Mouse (Mus musculus): ENCODE data around the gene Zmym4. TPM values are rescaled to one million over a fixed set of nuclear protein-coding genes. Genes with fewer than 3 reads are reported as not detected.

Zmym4 gene
- polyA plus RNA-seq, 1 experiment, result 17.1 TPM

GRCm38 (mm10) chr4:126927701-126928100, 40.2 kb downstream of the Zmym4 start:
- Histone ChIP-seq H3K27ac (ENCODE audit: control insufficient read depth, insufficient read depth, low read depth, low read length) (no peak overlapping the region), H3K27me3 (ENCODE audit: control insufficient read depth, insufficient read depth, low read length) (no peaks in the 10 kb centered on the region), H3K4me3 (ENCODE audit: control insufficient read depth, low read depth, low read length) (no peak overlapping the region), H3K4me1 (ENCODE audit: control insufficient read depth, insufficient read depth, low read length) (no peaks in the 10 kb centered on the region), H3K36me3 (ENCODE audit: control insufficient read depth, insufficient read depth, low read length) (peaks cover 2% of the 10 kb centered on the region)
- no peak for TF ChIP-seq POLR2A (IDR thresholded peaks at IDR 0.05; ENCODE audit: control insufficient read depth, low read depth, low read length)
- no peak for TF ChIP-seq CTCF (IDR thresholded peaks at IDR 0.05; ENCODE audit: control insufficient read depth, insufficient read depth, insufficient replicate concordance, low read depth, low read length)

DNA sequence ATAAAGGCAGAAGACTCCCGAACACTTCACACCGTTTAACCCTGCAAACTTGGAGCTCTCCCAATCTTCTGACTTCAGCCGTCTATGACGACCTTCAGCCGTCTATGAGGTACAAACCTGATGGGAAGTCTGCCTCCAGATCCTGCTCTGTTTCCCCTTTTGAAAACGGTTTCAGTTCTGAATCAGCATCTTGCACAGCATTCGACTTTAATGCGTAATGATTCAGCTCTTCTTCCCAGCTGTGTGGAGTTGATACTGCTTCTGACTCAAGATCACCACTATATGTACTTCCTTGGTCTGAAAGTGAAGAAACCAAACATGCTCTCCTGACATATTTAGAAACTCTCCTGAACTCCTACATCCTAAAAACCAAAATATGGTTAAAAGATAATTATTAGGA, 78.1 kb downstream of the Zmym4 start:
- no peaks in the 10 kb centered on the region for H3K27me3 ChIP-seq (ENCODE audit: control insufficient read depth, insufficient read depth, low read length)
- TF ChIP-seq POLR2A (IDR thresholded peaks at IDR 0.05; ENCODE audit: control insufficient read depth, low read depth, low read length), result no peak
- TF ChIP-seq CTCF (IDR thresholded peaks at IDR 0.05; ENCODE audit: control insufficient read depth, insufficient read depth, insufficient replicate concordance, low read depth, low read length), result no peak
- H3K36me3 ChIP-seq (ENCODE audit: control insufficient read depth, insufficient read depth, low read length), result no peaks in the 10 kb centered on the region; the same call in 1 of the 2 replicates

GRCm38 (mm10) chr4:126885953-126886352, 82.0 kb downstream of the Zmym4 start:
- Histone ChIP-seq H3K27me3 (ENCODE audit: control insufficient read depth, insufficient read depth, low read length) (no peaks in the 10 kb centered on the region), H3K4me3 (ENCODE audit: control insufficient read depth, low read depth, low read length) (no peak overlapping the region), H3K36me3 (ENCODE audit: control insufficient read depth, insufficient read depth, low read length) (no peaks in the 10 kb centered on the region; the same call in 1 of the 2 replicates), H3K27ac (ENCODE audit: control insufficient read depth, insufficient read depth, low read depth, low read length) (no peak overlapping the region), H3K4me1 (ENCODE audit: control insufficient read depth, insufficient read depth, low read length) (no peaks in the 10 kb centered on the region)
- TF ChIP-seq POLR2A (IDR thresholded peaks at IDR 0.05; ENCODE audit: control insufficient read depth, low read depth, low read length) (no peak), CTCF (IDR thresholded peaks at IDR 0.05; ENCODE audit: control insufficient read depth, insufficient read depth, insufficient replicate concordance, low read depth, low read length) (no peak)

More for the DNA sequence above, 78.1 kb downstream of the Zmym4 start:
- no peaks in the 10 kb centered on the region for H3K4me1 ChIP-seq (ENCODE audit: control insufficient read depth, insufficient read depth, low read length)
- H3K27ac ChIP-seq (ENCODE audit: control insufficient read depth, insufficient read depth, low read depth, low read length), result no peak overlapping the region
- no peak overlapping the region for H3K4me3 ChIP-seq (ENCODE audit: control insufficient read depth, low read depth, low read length)

GRCm38 (mm10) chr4:126883602-126884001, 84.3 kb downstream of the Zmym4 start:
- no peak overlapping the region for H3K27ac ChIP-seq (ENCODE audit: control insufficient read depth, insufficient read depth, low read depth, low read length)
- H3K36me3 ChIP-seq (ENCODE audit: control insufficient read depth, insufficient read depth, low read length), result no peaks in the 10 kb centered on the region; the same call in none of the 2 replicates
- TF ChIP-seq CTCF (IDR thresholded peaks at IDR 0.05; ENCODE audit: control insufficient read depth, insufficient read depth, insufficient replicate concordance, low read depth, low read length), result no peak
- TF ChIP-seq POLR2A (IDR thresholded peaks at IDR 0.05; ENCODE audit: control insufficient read depth, low read depth, low read length), result no peak
- H3K4me3 ChIP-seq (ENCODE audit: control insufficient read depth, low read depth, low read length), result no peak overlapping the region
- H3K4me1 ChIP-seq (ENCODE audit: control insufficient read depth, insufficient read depth, low read length), result no peaks in the 10 kb centered on the region
- no peaks in the 10 kb centered on the region for H3K27me3 ChIP-seq (ENCODE audit: control insufficient read depth, insufficient read depth, low read length)

DNA sequence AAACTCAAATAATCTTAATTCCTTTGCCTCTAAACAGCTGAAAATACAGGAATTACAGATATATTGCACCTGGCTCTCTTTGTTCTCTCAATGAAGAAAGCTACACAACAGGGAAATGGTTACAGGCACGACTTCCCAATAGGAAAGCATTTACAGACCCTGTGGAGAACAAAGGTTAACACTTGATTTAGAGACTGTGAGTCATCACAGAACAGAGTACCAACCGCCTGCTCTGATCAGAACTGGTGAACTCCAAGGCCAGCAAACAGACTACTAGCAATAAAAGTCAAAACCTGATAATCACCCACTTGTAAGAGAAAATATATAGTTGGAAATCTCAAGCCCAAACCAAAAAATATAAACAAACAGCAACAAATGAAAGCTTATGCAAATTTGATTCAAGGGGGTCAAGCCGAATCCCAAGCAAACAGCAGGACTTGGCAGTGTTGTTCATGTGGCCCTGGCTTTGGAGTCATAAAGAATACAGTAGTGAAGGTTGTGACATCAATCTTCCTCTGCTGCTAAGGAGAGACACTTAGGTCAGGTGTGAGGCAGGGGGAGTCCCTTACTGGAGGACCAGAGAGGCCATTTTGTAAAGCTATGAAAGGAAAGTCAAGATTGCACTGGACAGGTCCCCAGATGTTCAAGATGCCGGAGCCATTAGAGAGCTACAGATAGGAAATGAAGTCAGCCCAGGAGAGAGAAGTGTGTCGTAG, 88.2 kb downstream of the Zmym4 start:
- no peak for TF ChIP-seq CTCF (IDR thresholded peaks at IDR 0.05; ENCODE audit: control insufficient read depth, insufficient read depth, insufficient replicate concordance, low read depth, low read length)
- no peak for TF ChIP-seq POLR2A (IDR thresholded peaks at IDR 0.05; ENCODE audit: control insufficient read depth, low read depth, low read length)
- H3K27ac ChIP-seq (ENCODE audit: control insufficient read depth, insufficient read depth, low read depth, low read length), result no peak overlapping the region
- H3K4me3 ChIP-seq (ENCODE audit: control insufficient read depth, low read depth, low read length), result no peak overlapping the region
- no peaks in the 10 kb centered on the region; the same call in none of the 2 replicates for H3K36me3 ChIP-seq (ENCODE audit: control insufficient read depth, insufficient read depth, low read length)
- H3K27me3 ChIP-seq (ENCODE audit: control insufficient read depth, insufficient read depth, low read length), result no peaks in the 10 kb centered on the region
- H3K4me1 ChIP-seq (ENCODE audit: control insufficient read depth, insufficient read depth, low read length), result no peaks in the 10 kb centered on the region

GRCm38 (mm10) chr4:126872717-126873116, 95.2 kb downstream of the Zmym4 start:
- H3K36me3 ChIP-seq (ENCODE audit: control insufficient read depth, insufficient read depth, low read length), result no peaks in the 10 kb centered on the region; the same call in none of the 2 replicates
- TF ChIP-seq POLR2A (IDR thresholded peaks at IDR 0.05; ENCODE audit: control insufficient read depth, low read depth, low read length) (no peak), CTCF (IDR thresholded peaks at IDR 0.05; ENCODE audit: control insufficient read depth, insufficient read depth, insufficient replicate concordance, low read depth, low read length) (no peak)
- no peak overlapping the region for H3K4me3 ChIP-seq (ENCODE audit: control insufficient read depth, low read depth, low read length)

DNA sequence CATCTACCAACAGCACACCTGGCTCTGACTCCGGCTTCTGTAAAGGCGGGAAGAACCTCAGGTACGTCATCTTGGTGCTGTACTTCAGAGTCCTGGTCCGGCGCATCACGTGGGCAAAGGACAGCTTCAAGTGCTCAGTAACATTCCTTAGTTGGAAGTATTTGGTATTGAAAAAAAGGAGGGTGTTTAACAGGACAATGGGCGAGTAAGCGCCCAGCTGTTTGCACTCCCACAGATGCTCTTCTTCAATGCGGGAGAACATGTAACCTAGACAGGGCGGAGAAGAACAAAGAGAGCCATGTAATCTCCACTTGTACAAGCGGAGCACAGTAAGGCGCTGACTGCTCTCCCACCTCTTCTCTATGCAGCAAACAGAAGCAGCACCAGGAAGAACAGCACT, 99.2 kb downstream of the Zmym4 start:
- H3K27ac ChIP-seq (ENCODE audit: control insufficient read depth, insufficient read depth, low read depth, low read length), result no peak overlapping the region
- no peaks in the 10 kb centered on the region for H3K27me3 ChIP-seq (ENCODE audit: control insufficient read depth, insufficient read depth, low read length)
- no peaks in the 10 kb centered on the region for H3K4me1 ChIP-seq (ENCODE audit: control insufficient read depth, insufficient read depth, low read length)
- H3K4me3 ChIP-seq (ENCODE audit: control insufficient read depth, low read depth, low read length), result no peak overlapping the region
- no peaks in the 10 kb centered on the region; the same call in 1 of the 2 replicates for H3K36me3 ChIP-seq (ENCODE audit: control insufficient read depth, insufficient read depth, low read length)
- TF ChIP-seq POLR2A (IDR thresholded peaks at IDR 0.05; ENCODE audit: control insufficient read depth, low read depth, low read length), result no peak
- no peak for TF ChIP-seq CTCF (IDR thresholded peaks at IDR 0.05; ENCODE audit: control insufficient read depth, insufficient read depth, insufficient replicate concordance, low read depth, low read length)

More at GRCm38 (mm10) chr4:126872717-126873116, 95.2 kb downstream of the Zmym4 start:
- no peaks in the 10 kb centered on the region for H3K4me1 ChIP-seq (ENCODE audit: control insufficient read depth, insufficient read depth, low read length)
- no peak overlapping the region for H3K27ac ChIP-seq (ENCODE audit: control insufficient read depth, insufficient read depth, low read depth, low read length)
- no peaks in the 10 kb centered on the region for H3K27me3 ChIP-seq (ENCODE audit: control insufficient read depth, insufficient read depth, low read length)

Data from testis, adult 2 months (tissue).